Mouse (Mus musculus): ENCODE data around the gene Chchd2.
A peak's percentile ranks its signal among the peaks of the same experiment; 100 is the strongest.

Gene Chchd2

DNA sequence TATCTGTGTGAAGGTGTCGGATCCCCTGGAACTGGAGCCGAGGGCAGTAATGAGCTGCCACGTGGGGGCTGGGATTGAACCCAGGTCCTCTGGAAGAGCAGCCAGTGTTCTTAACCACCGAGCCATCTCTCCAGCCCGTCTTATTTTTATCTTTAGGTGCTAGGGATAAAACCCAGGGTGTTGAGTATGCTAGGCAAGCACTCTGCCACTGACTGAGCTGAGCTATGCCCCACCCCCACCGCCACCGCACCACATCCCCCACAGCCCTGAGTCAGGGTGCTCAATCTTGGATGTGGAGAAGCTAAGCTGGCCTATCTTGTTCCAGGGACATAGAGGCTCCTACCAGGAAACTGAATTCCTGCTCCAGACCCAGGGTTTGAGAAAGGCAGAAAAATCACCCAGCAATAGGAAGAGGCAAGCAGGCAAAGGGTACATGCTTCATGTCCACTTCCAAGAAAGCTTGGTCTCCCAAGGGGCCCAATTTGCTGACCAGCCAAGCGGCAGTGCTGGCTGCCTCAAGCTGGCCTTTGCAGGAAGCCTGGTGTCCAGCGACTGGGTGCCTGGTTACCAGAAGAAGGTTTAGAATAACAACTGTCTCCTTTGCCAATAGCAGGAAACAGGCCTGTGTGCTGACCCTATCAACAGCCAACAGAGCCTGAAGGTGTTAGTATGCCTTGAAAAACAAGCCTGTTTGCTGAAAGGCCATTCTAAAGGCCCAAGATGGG is 9.4 kb downstream of the Chchd2 start:
- no peak for DNase-seq

GRCm38 (mm10) chr5:129875098-129875497 is 12.2 kb downstream of the Chchd2 start:
- DNase-seq, result no peak

- no peak for DNase-seq
Measured at GRCm38 (mm10) chr5:129873942-129874341, 13.3 kb downstream of the Chchd2 start.

GRCm38 (mm10) chr5:129871238-129871637 is 16.0 kb downstream of the Chchd2 start:
- DNase-seq, result no peak

DNA sequence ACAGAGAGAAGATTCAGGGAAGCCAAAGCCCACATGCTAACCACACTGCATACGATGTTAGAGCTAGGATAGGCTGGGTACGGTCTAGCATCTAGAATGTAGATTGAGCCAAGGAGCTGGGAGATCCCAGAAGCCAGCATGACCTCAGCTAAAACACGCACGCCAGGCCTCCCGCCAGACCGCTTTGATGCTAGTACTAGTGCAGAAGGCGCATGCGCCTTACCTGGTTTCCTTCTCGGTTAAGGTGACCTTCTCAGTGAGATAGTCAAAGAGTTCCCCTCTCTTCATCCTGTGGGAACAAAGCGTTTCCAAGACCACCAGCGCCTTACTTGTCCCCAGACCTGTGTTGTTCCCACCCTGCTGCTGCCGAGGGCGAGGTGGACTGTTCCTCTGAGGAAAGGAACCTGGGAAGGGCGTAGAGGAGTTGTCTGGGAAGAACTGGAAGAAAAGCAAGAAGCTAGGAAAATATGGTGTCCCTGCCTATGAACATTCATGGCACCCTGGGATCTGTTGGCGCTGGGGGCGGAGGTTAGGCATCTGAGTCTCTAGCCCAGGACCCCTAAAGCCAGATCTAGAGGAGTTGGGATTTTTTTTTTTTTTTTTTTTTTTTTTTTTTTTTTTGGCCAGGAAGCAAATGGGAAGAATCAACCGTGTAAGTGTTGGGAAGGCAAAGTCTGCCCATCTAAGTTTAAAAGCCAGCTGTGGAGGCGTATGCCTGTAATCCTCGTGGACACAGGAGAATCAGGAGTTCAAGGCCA is 17.9 kb downstream of the Chchd2 start:
- no peak for DNase-seq

GRCm38 (mm10) chr5:129865841-129866240 is 21.4 kb downstream of the Chchd2 start:
- DNase-seq, result no peak

GRCm38 (mm10) chr5:129864467-129864866 is 22.8 kb downstream of the Chchd2 start:
- DNase-seq, result no peak

- DNase-seq, result no peak
Measured at GRCm38 (mm10) chr5:129862325-129862724, 24.9 kb downstream of the Chchd2 start.

DNA sequence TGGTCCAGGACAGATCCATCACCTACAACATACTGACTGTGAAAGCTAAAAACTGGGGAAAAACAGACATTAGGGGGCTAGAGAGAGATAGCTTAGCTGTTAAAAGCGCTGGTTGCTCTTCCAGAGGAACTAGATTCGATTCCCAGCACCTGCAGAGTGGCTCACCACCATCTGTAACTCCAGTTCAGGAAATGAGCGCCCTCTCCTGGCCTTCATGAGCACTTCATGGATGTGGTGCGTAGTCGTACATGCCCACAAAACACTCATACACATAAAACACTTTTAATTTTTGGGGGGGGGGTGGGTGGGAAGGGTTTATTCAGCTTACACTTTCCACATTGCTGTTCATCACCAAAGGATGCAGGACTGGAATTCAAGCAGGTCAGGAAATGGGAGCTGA is 30.9 kb downstream of the Chchd2 start:
- DNase-seq, result no peak

GRCm38 (mm10) chr5:129855163-129855562 is 32.1 kb downstream of the Chchd2 start:
- no peak for DNase-seq

DNA sequence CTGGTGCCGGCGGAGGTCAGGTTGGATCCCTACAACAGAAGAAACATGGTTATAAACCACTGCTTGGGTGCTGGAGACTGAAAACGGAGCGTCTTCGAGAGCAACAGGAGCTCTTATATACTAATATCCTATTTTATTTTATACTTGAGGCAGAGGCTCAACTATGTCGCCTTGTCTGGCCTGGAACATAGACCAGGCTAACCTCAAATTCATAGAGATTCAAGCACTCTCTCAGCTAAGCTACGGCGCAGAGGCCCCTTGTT is 39.8 kb downstream of the Chchd2 start:
- no peak for DNase-seq

DNA sequence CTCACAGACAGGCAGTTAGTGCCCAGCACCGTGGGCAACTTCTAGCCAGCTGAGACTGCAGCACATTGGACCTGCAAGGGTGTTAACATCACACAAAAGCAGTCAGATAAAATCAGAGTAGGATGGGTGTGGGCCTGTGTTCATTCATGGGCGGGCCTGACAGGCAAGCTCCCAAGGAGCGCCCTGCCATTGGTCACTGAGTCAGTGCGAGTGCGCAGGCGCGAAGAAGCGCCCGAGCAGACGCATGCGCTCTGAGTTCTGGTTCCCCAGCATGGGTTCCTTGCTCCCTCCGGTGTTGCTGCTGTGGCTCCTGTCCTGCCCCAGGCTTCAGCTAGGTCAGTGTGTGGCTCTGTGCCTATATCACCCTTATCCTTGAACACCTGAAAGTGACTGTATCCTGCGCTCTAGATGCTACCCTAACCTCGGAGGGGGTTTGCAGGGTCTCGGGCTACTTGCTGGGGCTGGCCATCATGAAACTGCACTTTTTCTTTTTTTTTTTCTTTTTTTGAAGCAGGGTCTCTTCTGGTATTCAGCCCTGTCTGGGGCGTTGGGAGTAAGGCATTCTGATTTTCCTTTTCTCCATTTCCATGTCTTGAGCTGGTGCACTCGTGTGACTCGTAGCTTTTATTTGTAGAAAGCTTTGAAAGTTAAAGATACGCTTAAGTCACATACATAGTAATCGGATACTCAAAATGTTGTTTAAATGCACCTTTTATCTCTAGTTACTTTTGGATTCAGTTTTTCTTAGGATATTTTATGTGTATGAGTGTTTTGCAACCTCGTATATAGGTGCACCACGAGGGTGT is 40.3 kb downstream of the Chchd2 start, which contains the start of gene Sumf2:
Gene Sumf2 (plus strand): TSS at position 235 of the 806 bp plus-strand sequence.
- peak; percentile 94 for DNase-seq

DNA sequence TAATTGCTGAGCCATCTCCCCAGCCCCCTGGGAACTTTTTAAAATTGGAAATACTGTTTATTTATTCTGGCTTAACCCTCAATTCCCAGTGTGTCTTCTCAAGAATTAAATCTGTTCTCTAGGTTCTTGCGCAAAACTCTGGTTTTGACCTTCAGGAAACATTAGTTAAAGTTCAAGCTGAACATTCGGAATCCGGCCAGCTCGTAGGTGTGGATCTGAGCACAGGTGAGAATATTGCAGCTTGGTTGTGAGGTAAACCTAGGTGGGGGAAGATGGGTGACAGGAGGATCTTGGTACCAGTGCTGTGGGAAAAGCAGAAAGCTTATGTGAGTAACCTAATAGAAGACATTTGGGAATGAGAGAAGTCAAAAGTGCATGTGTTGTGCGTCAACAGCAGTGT is 42.4 kb downstream of the Chchd2 start:
- no peak for DNase-seq

Data from cerebellum, adult 11 months (tissue).